Mouse (Mus musculus) frontal cortex, adult (tissue): Measurements from ENCODE around the gene AL732309.1.

Experiments
- ATAC-seq: cut with Nextera tagmentation; 2 replicates; pipeline ENCODE4 v1.9.2; 2017; ENCODE audit warnings: mild to moderate bottlenecking, moderate library complexity, mixed read lengths; ENCODE audit not compliant: low TSS enrichment

AL732309.1 gene

GRCm38 (mm10) chr2:25246183-25247072, at the start of gene AL732309.1:
AL732309.1 (minus strand) TSS chr2:25246863.
- no peak for ATAC-seq

GRCm38 (mm10) chr2:25293706-25294105, 47.0 kb upstream of the AL732309.1 start:
- ATAC-seq, result no peak

- no peak for ATAC-seq
Measured at GRCm38 (mm10) chr2:25292856-25293255, 46.2 kb upstream of the AL732309.1 start.

GRCm38 (mm10) chr2:25292054-25292544, 45.4 kb upstream of the AL732309.1 start:
- no peak for ATAC-seq

GRCm38 (mm10) chr2:25291184-25292053, 44.8 kb upstream of the AL732309.1 start:
- no peak for ATAC-seq

- ATAC-seq, result no peak
Measured at GRCm38 (mm10) chr2:25290816-25291130, 44.1 kb upstream of the AL732309.1 start.

- ATAC-seq, result peak; percentile 15; the same call in 1 of the 2 replicates
Measured at GRCm38 (mm10) chr2:25290101-25290815, 43.6 kb upstream of the AL732309.1 start.

GRCm38 (mm10) chr2:25289651-25290050, 43.0 kb upstream of the AL732309.1 start, which contains the start of gene Lrrc26:
Lrrc26 (plus strand) TSS chr2:25289915.
- ATAC-seq, result no peak

GRCm38 (mm10) chr2:25288734-25289345, 42.2 kb upstream of the AL732309.1 start:
- no peak for ATAC-seq

- no peak for ATAC-seq
Measured at GRCm38 (mm10) chr2:25287927-25288649, 41.4 kb upstream of the AL732309.1 start, which contains the start of gene Tmem210. Tmem210 (plus strand) TSS chr2:25288145.

- ATAC-seq, result no peak
Measured at GRCm38 (mm10) chr2:25286837-25287636, 40.4 kb upstream of the AL732309.1 start.

GRCm38 (mm10) chr2:25286314-25286713, 39.7 kb upstream of the AL732309.1 start:
- ATAC-seq, result no peak

GRCm38 (mm10) chr2:25285551-25285950, 38.9 kb upstream of the AL732309.1 start:
- no peak for ATAC-seq

- peak; percentile 62; the same call in 1 of the 2 replicates for ATAC-seq
Measured at GRCm38 (mm10) chr2:25278928-25279882, 32.5 kb upstream of the AL732309.1 start.

GRCm38 (mm10) chr2:25273010-25273409, 26.3 kb upstream of the AL732309.1 start:
- no peak for ATAC-seq

GRCm38 (mm10) chr2:25272515-25272914, 25.9 kb upstream of the AL732309.1 start:
- no peak for ATAC-seq

- peak; percentile 83 for ATAC-seq
Measured at GRCm38 (mm10) chr2:25271827-25272511, 25.3 kb upstream of the AL732309.1 start, which contains the start of the genes Ssna1 and Anapc2. Ssna1 (minus strand) TSS chr2:25272438. Anapc2 (plus strand) TSS chr2:25272478.
